Mouse (Mus musculus) gastrocnemius, adult 2 months (tissue): ENCODE measurements around the gene Rcc1. TPM values are rescaled to one million over a fixed set of nuclear protein-coding genes. Genes with fewer than 3 reads are reported as not detected.

Source experiments
- DNase-seq: peaks from one replicate; pipeline ENCODE4 v3.0.0; 2022
- H3K27ac ChIP-seq: fragments of 200-600 bp; 2 replicates; pipeline ENCODE4 v1.8.1; 2022; ENCODE audit warnings: mild to moderate bottlenecking
- H3K4me3 ChIP-seq: fragments of 200-600 bp; 2 replicates; pipeline ENCODE4 v1.8.1; 2022; ENCODE audit warnings: mild to moderate bottlenecking, moderate library complexity
- CTCF ChIP-seq: fragments of 200-600 bp; IDR thresholded peaks from 2 replicates; pipeline ENCODE4 v1.8.1; 2022; ENCODE audit warnings: antibody characterized with exemption, mild to moderate bottlenecking, moderate library complexity
- intact Hi-C: fragments of 180-260 bp; cut with DNase I; formaldehyde crosslinking; loops from one replicate; pipeline ENCODE4 v1.15.1; 2025
- total RNA-seq, 2 experiments: library from RNA; stranded (reverse); gene quantifications; 2 replicates each; pipeline ENCODE4 v1.2.3; 2021

Gene Rcc1
- total RNA-seq, 2 experiments from 2014 or later: 7.7 to 7.8 TPM

- Histone ChIP-seq H3K27ac (no peak overlapping the region), H3K4me3 (no peak overlapping the region)
- intact Hi-C loops: loop anchor here (5.0 kb wide), 1 partner anchor 56 kb away; no protein-coding TSS in a partner anchor
- TF ChIP-seq CTCF: no peak
- DNase-seq: no peak
Observed at GRCm38 (mm10) chr4:132350854-132351253, 2.6 kb downstream of the Rcc1 start.

- Histone ChIP-seq H3K4me3 (no peak overlapping the region), H3K27ac (no peak overlapping the region)
- no peak for DNase-seq
- TF ChIP-seq CTCF: no peak
- intact Hi-C loops: loop anchor here (5.0 kb wide), 1 partner anchor 57 kb away; no protein-coding TSS in a partner anchor
Observed at GRCm38 (mm10) chr4:132350123-132350740, 3.2 kb downstream of the Rcc1 start.

GRCm38 (mm10) chr4:132349495-132350122 lies 3.8 kb downstream of the Rcc1 start:
- intact Hi-C loops: loop anchor here (5.0 to 10.0 kb wide), 2 partner anchors 58 to 265 kb away; no protein-coding TSS in a partner anchor
- H3K27ac ChIP-seq: no peak overlapping the region
- no peak for DNase-seq
- H3K4me3 ChIP-seq: no peak overlapping the region
- no peak for TF ChIP-seq CTCF

DNA sequence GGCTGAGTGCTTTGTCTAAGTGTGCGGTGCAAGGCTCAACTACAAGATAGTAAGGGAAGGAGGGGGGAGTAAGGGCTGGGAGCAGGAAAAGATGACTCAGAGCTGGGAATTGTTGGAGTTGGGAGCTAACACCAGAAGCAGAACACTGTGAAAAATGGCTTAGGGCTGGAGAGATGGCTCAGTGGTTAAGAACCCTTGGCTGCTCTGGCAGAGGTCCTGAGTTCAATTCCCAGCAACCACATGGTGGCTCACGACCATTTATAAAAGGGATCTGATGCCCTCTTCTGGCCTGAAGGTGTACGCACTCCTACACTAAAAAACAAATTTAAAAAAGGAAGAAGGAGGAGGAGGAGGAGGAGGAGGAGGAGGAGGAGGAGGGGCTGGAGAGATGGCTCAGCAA lies 6.7 kb downstream of the Rcc1 start:
- TF ChIP-seq CTCF: peak; percentile 18; the same call in 1 of the 2 replicates
- intact Hi-C loops: loop anchor here (10.0 kb wide), 1 partner anchor 262 kb away; no protein-coding TSS in a partner anchor
- Histone ChIP-seq H3K4me3 (no peak overlapping the region), H3K27ac (no peak overlapping the region)
- DNase-seq: no peak

- no peak overlapping the region for H3K27ac ChIP-seq
- TF ChIP-seq CTCF: no peak
- H3K4me3 ChIP-seq: no peak overlapping the region
- no peak for DNase-seq
- intact Hi-C loops: loop anchor here (10.0 kb wide), 1 partner anchor 261 kb away; no protein-coding TSS in a partner anchor
Observed at GRCm38 (mm10) chr4:132346261-132346660, 7.1 kb downstream of the Rcc1 start.

- peak overlapping the region; percentile 96 for H3K27ac ChIP-seq
- no peak for TF ChIP-seq CTCF
- DNase-seq: no peak
- intact Hi-C loops: loop anchor here (1.0 to 10.0 kb wide), 3 partner anchors 7 to 261 kb away; partner anchors contain the start of gene Rcc1
- peak overlapping the region; percentile 95 for H3K4me3 ChIP-seq
Observed at GRCm38 (mm10) chr4:132345843-132346212, 7.6 kb downstream of the Rcc1 start.

DNA sequence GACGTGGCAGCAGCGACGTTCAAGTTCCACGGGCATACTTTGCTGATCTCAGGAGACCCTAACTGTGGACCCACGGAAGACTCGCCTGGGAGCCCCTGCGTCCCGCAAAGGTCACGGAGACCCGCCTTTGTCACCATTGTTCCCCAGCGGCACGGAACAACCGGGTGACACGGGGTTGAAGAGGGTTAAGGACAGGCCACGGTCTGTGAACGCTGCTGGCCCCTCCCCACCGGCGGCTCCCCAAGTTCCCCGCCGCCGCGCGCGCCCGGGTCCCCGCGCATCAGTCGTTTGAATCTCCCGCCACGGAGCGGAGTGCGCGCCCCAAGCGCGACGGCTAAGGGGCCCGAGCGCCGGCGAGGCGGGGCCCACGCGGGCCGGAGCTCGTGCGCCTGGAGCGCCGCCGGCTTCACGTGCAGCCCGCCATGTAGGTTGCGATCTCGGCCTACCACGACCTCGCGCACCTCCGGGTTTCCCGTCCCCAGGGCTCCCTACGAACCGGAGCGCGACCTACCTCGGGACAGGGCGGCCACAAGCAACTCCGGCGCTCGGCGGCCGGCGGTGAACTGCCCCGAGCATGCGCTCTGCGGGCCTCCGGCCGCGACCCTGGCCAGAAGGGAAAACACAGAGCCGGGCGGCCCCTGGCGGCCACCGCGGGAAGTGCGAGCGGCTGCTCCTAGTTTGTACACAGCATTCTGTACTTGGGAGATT lies 8.1 kb downstream of the Rcc1 start:
- peak; percentile 97 for DNase-seq
- TF ChIP-seq CTCF: no peak; the same call in 1 of the 2 replicates
- H3K4me3 ChIP-seq: peak overlapping the region; percentile 95
- intact Hi-C loops: loop anchor here (1.0 to 10.0 kb wide), 3 partner anchors 8 to 260 kb away; partner anchors contain the start of gene Rcc1
- peak overlapping the region; percentile 96 for H3K27ac ChIP-seq

DNA sequence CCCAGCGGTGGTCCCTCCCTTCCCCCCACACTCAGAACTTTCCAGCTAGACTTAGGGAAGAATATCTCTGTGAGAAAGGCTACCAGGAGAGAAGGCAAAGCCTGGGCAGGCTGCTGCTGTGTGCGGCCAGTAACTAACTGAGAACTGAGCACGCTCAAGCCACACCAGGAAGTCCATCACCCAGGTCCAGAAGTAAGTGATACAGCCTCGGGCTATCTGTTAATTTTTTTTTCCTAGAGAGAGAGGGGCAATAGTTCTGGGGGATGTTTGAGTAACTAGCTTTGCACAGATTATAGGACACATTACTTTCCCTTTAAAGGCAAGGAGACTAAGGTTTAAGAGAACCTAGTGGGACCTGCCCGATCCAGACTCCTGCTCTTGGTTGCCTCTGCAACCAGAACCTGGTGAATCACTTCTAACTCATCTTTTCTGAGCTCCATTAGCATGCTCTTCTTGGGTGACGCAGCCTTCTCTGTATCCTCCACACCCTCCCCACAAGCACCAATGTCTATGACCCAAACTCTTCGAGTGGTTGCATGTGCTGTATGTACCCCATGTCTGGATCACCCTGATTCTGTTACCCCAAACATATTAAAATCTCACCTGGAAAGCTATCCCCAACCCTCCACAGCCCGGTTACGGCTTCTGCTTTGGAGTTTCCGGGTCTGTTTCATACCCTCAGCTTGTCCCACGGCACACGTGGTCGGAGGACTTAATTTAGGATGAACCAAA lies 8.8 kb downstream of the Rcc1 start:
- peak overlapping the region; percentile 96 for H3K27ac ChIP-seq
- no peak for TF ChIP-seq CTCF
- intact Hi-C loops: loop anchor here (1.0 to 10.0 kb wide), 3 partner anchors 9 to 260 kb away; partner anchors contain the start of gene Rcc1
- no peak for DNase-seq
- peak overlapping the region; percentile 95 for H3K4me3 ChIP-seq

- H3K4me3 ChIP-seq: no peak overlapping the region
- DNase-seq: no peak
- no peak overlapping the region for H3K27ac ChIP-seq
- intact Hi-C loops: loop anchor here (10.0 kb wide), 1 partner anchor 257 kb away; no protein-coding TSS in a partner anchor
- TF ChIP-seq CTCF: no peak
Observed at GRCm38 (mm10) chr4:132341451-132341850, 12.0 kb downstream of the Rcc1 start.

DNA sequence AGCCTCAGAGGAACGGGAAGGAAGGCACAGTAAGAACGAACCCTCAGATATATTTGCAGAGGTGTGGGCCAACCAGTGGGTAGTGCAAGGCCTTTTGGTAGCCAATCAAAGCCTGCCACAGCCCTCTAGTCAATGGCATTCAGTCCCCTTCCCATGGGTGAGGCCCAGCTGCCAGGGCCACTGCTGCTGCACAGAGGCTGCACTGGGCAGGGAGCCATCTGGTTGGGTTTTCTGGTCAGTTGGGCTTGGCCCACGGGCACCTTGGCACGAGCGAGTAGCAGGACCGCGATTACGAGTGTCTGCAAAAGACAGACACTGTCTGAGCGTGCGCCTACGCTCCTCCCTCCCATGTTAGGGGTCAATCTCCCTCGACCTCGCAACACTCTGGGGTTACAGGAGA lies 14.5 kb downstream of the Rcc1 start:
- H3K4me3 ChIP-seq: no peak overlapping the region
- peak; percentile 82 for DNase-seq
- peak overlapping the region; percentile 5; the same call in 1 of the 2 replicates for H3K27ac ChIP-seq
- intact Hi-C loops: no loop called here
- TF ChIP-seq CTCF: no peak

- DNase-seq: no peak
- Histone ChIP-seq H3K4me3 (no peak overlapping the region), H3K27ac (no peak overlapping the region)
- intact Hi-C loops: no loop called here
- no peak for TF ChIP-seq CTCF
Observed at GRCm38 (mm10) chr4:132332880-132333279, 20.5 kb downstream of the Rcc1 start.

- intact Hi-C loops: no loop called here
- TF ChIP-seq CTCF: no peak
Observed at GRCm38 (mm10) chr4:132331960-132332359, 21.4 kb downstream of the Rcc1 start.

More at GRCm38 (mm10) chr4:132331960-132332359, 21.4 kb downstream of the Rcc1 start:
- Histone ChIP-seq H3K4me3 (no peak overlapping the region), H3K27ac (no peak overlapping the region)
- DNase-seq: no peak
